Mouse (Mus musculus): ENCODE data around the gene Fap. TPM values are rescaled to one million over a fixed set of nuclear protein-coding genes. Genes with fewer than 3 reads are reported as not detected.

Gene Fap
- total RNA-seq, 1 experiment from 2014 or later: 2.5 TPM

- no peak for DNase-seq
Measured at GRCm38 (mm10) chr2:62459241-62460174, 114.4 kb downstream of the Fap start.

- DNase-seq: no peak
Measured at GRCm38 (mm10) chr2:62458070-62458469, 115.8 kb downstream of the Fap start.

- DNase-seq: no peak
Measured at GRCm38 (mm10) chr2:62454991-62455390, 118.9 kb downstream of the Fap start.

GRCm38 (mm10) chr2:62454033-62454432 lies 119.8 kb downstream of the Fap start:
- no peak for DNase-seq

Other genes starting within 250 kb of the Fap start
- gene Dpp4, start 161.8 kb downstream of the Fap start, total RNA-seq (2021): 0.70 and 2.9 TPM in 2 replicates
- not detected in 2 replicates for gene Gcg, start 90.4 kb downstream of the Fap start, total RNA-seq (2021)
- gene Ifih1, start 72.2 kb upstream of the Fap start, total RNA-seq (2021): 7.9 and 17.2 TPM in 2 replicates
- gene Gca, start 90.2 kb upstream of the Fap start, total RNA-seq (2021): 3.5 and 5.5 TPM in 2 replicates